Mouse (Mus musculus): ENCODE data around the gene Rbm4.

DNA sequence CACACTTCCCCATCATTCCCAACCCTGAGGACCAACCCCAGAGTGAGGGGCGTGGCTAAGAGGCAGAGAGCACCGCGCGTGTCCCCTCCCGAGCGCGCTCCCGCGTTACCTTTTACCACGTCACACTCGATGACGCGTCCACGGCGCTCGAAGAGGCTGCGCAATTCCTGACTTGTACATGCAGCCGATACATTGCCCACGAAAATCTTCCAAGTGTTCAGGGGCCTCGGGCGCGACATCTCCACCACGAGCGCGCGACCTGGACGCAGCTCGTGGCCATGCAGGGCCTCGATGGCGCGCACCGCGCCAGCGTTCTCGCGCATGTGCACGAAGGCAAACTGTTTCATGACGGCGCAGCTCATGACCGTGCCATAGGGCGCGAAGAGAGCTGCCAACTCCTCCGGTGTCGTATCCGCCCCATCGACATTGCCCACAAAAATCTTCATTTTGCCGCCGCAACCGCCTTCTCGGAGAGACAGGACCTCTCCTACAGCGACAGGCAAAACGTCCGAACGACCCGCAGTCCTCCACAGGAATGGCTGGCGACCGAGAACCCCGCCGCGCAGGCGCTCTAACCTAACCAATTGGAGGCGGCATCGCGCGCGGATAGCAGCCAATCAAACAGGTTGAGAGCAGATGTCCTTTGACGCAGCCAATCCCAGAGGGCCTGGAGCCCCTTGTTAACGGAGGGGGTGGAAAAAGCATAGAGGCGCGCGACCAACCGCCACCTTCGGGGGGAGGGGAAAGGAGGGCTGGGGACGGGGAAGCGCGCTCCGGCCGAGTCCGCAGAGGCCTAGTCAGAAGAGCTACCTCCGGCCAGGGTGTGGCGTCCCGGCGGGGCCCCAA, 17.6 kb upstream of the Rbm4 start, which contains the start of the genes Gm21992 and Rbm14:
- TF ChIP-seq CTCF (IDR thresholded peaks at IDR 0.05; ENCODE audit: low read depth) (no peak), EP300 (IDR thresholded peaks at IDR 0.05; ENCODE audit: low read depth) (peak; percentile 24; the same call in 1 of the 2 replicates)
